In the genomic region with DNA sequence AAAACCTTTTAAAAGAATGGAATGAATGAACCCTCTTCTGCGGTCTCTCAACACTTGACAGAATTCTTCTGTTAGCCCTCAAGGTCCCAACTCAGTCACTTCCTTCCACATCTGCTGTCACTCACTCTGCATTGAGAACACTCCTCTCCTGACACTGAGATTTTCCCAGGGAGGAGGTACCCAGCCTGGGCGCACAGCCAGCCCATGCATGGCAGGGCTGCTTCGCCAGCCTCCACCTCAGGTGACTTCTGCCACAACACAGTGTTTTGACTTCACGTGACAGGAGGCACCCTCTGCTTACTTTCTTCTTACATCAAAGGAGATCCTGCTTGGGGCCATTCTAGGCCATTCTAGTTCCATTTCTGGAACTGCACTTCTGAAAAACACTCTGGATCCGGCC, we compare ENCODE assay signal across 9 mouse cellular contexts.
DNase-seq lines count a peak whose midpoint lies in the region; ATAC-seq lines count a peak whose summit lies in the region.
"Had no signal": no experiment of that assay in that cellular context is flagged by ENCODE, and none has a peak within 500 bp of the region (broad histone marks: within the 10 kb centered on the region; RNA-seq: fewer than 3 reads in every experiment).

No protein-coding gene starts in this region.

- no peaks in the 10 kb centered on the region for H3K9me3 ChIP-seq in forebrain, embryonic 10.5 days
- no peaks in the 10 kb centered on the region for H3K9me3 ChIP-seq in forebrain, embryonic 12.5 days
- no peaks in the 10 kb centered on the region for H3K9me3 ChIP-seq in heart, embryonic 12.5 days (replicated peaks)
- H3K9me3 ChIP-seq: limb, embryonic 12.5 days had no signal

- no peak overlapping the region for H3K9ac ChIP-seq in forebrain, embryonic 12.5 days
- H3K9ac ChIP-seq in heart, embryonic 12.5 days, result no peak overlapping the region
- H3K9ac ChIP-seq: limb, embryonic 12.5 days had no signal

- H3K4me2 ChIP-seq in forebrain, embryonic 12.5 days, result no peak overlapping the region
- H3K4me2 ChIP-seq in heart, embryonic 12.5 days, result peak overlapping the region; percentile 38; the same call in 1 of the 2 replicates
- H3K4me2 ChIP-seq: limb, embryonic 12.5 days had no signal

- ATAC-seq in forebrain, embryonic 12.5 days (ENCODE audit: low FRiP score), result no peak
- ATAC-seq in CD4-positive, CD25-positive, alpha-beta regulatory T cell, adult 4 months, result peak; percentile 65
- ATAC-seq in heart, embryonic 12.5 days (ENCODE audit: insufficient number of reproducible peaks, low FRiP score), result no peak
- ATAC-seq in megakaryocyte-erythroid progenitor cell, adult 5-6 weeks (replicated peaks; ENCODE audit: low FRiP score, low TSS enrichment, poor library complexity, severe bottlenecking), result 0 out of 2 replicates have a peak, but pooled peaks have one; percentile 42

- H3K4me1 ChIP-seq in forebrain, embryonic 10.5 days, result peaks cover 53% of the 10 kb centered on the region
- peaks cover 42% of the 10 kb centered on the region for H3K4me1 ChIP-seq in forebrain, embryonic 12.5 days
- H3K4me1 ChIP-seq in heart, embryonic 12.5 days (replicated peaks), result peaks cover 71% of the 10 kb centered on the region

- H3K36me3 ChIP-seq in forebrain, embryonic 10.5 days (replicated peaks), result no peaks in the 10 kb centered on the region
- H3K36me3 ChIP-seq in forebrain, embryonic 12.5 days (replicated peaks), result no peaks in the 10 kb centered on the region
- no peaks in the 10 kb centered on the region for H3K36me3 ChIP-seq in heart, embryonic 12.5 days
- H3K36me3 ChIP-seq: limb, embryonic 12.5 days had no signal

- no peak for DNase-seq in forebrain, embryonic 10.5 days (ENCODE audit: extremely low spot score, low spot score)
- DNase-seq in right cerebral cortex, postnatal 14 days, result no peak
- DNase-seq in layer of hippocampus, postnatal 10 days (ENCODE audit: low spot score in 2 of 2), result no peak
- DNase-seq in embryo, embryonic 10.5 days (ENCODE audit: low spot score), result no peak

- H3K27me3 ChIP-seq in forebrain, embryonic 10.5 days (ENCODE audit: poor library complexity, severe bottlenecking), result no peaks in the 10 kb centered on the region
- no peaks in the 10 kb centered on the region for H3K27me3 ChIP-seq in forebrain, embryonic 12.5 days
- H3K27me3 ChIP-seq in heart, embryonic 12.5 days (replicated peaks), result no peaks in the 10 kb centered on the region
- H3K27me3 ChIP-seq: limb, embryonic 12.5 days had no signal

- 85% methylated on average over 5 of the region's 5 CpGs for WGBS in forebrain, embryonic 10.5 days
- 82% methylated on average over 5 of the region's 5 CpGs for WGBS in forebrain, embryonic 12.5 days
- 56% methylated on average over 5 of the region's 5 CpGs for WGBS in heart, embryonic 12.5 days

- no peak overlapping the region for H3K4me3 ChIP-seq in forebrain, embryonic 10.5 days
- no peak overlapping the region for H3K4me3 ChIP-seq in forebrain, embryonic 12.5 days (replicated peaks)
- no peak overlapping the region for H3K4me3 ChIP-seq in heart, embryonic 12.5 days
- H3K4me3 ChIP-seq: limb, embryonic 12.5 days had no signal

- 0 out of 2 replicates have a peak overlapping the region, but pooled peaks have one; percentile 44 for H3K27ac ChIP-seq in forebrain, embryonic 10.5 days
- H3K27ac ChIP-seq in forebrain, embryonic 12.5 days, result no peak overlapping the region
- peak overlapping the region; percentile 60; the same call in 1 of the 2 replicates for H3K27ac ChIP-seq in heart, embryonic 12.5 days (ENCODE audit: poor library complexity, severe bottlenecking)
- H3K27ac ChIP-seq: limb, embryonic 12.5 days had no signal

Comparison
In these comparisons a context has a peak if more than half of its experiments do, and no peak if none do; other contexts are left out.
1. ATAC-seq: peak in CD4-positive, CD25-positive, alpha-beta regulatory T cell, adult 4 months (single experiment) and megakaryocyte-erythroid progenitor cell, adult 5-6 weeks (single experiment); none in forebrain, embryonic 12.5 days (single experiment) and heart, embryonic 12.5 days (single experiment).